Mouse (Mus musculus): Measurements from ENCODE around the gene Rap1gds1.

Rap1gds1 gene

GRCm38 (mm10) chr3:139074484-139075211, at the start of gene Rap1gds1:
TSS of gene Rap1gds1 (minus strand) at chr3:139075201.
- peak; percentile 45 to 47 for DNase-seq (ENCODE audit: low spot score in 2 of 2)

- DNase-seq (ENCODE audit: low spot score in 2 of 2) = no peak
These were observed 43.4 kb upstream of the Rap1gds1 start for GRCm38 (mm10) chr3:139118446-139118845.

GRCm38 (mm10) chr3:139116733-139117337, 41.8 kb upstream of the Rap1gds1 start:
- no peak for DNase-seq (ENCODE audit: low spot score in 2 of 2)

GRCm38 (mm10) chr3:139112335-139112973, 37.5 kb upstream of the Rap1gds1 start:
- no peak for DNase-seq (ENCODE audit: low spot score in 2 of 2)

GRCm38 (mm10) chr3:139111877-139112276, 36.9 kb upstream of the Rap1gds1 start:
- no peak for DNase-seq (ENCODE audit: low spot score in 2 of 2)

- peak; percentile 14 to 66 for DNase-seq (ENCODE audit: low spot score in 2 of 2)
These were observed 33.2 kb upstream of the Rap1gds1 start for GRCm38 (mm10) chr3:139108176-139108575.

- DNase-seq (ENCODE audit: low spot score in 2 of 2) = peak; percentile 39 to 43
These were observed 28.9 kb upstream of the Rap1gds1 start for GRCm38 (mm10) chr3:139103914-139104313.

GRCm38 (mm10) chr3:139103346-139103745, 28.3 kb upstream of the Rap1gds1 start:
- DNase-seq (ENCODE audit: low spot score in 2 of 2) = peak; percentile 8 to 19

- no peak for DNase-seq (ENCODE audit: low spot score in 2 of 2)
These were observed 26.9 kb upstream of the Rap1gds1 start for GRCm38 (mm10) chr3:139101941-139102340.

GRCm38 (mm10) chr3:139099284-139099683, 24.3 kb upstream of the Rap1gds1 start:
- DNase-seq (ENCODE audit: low spot score in 2 of 2) = no peak

- no peak for DNase-seq (ENCODE audit: low spot score in 2 of 2)
These were observed 20.9 kb upstream of the Rap1gds1 start for GRCm38 (mm10) chr3:139095894-139096293.

GRCm38 (mm10) chr3:139088526-139088925, 13.5 kb upstream of the Rap1gds1 start:
- no peak for DNase-seq (ENCODE audit: low spot score in 2 of 2)

GRCm38 (mm10) chr3:139083778-139084539, 9.0 kb upstream of the Rap1gds1 start:
- DNase-seq (ENCODE audit: low spot score in 2 of 2) = no peak

- DNase-seq (ENCODE audit: low spot score in 2 of 2) = no peak
These were observed 4.8 kb upstream of the Rap1gds1 start for GRCm38 (mm10) chr3:139079831-139080230.

- no peak for DNase-seq (ENCODE audit: low spot score in 2 of 2)
These were observed 3.0 kb upstream of the Rap1gds1 start for GRCm38 (mm10) chr3:139078010-139078409.

GRCm38 (mm10) chr3:139076059-139076455, 1.1 kb upstream of the Rap1gds1 start:
- no peak for DNase-seq (ENCODE audit: low spot score in 2 of 2)

- DNase-seq (ENCODE audit: low spot score in 2 of 2) = peak; percentile 83 to 86
These were observed 495 bp upstream of the Rap1gds1 start for GRCm38 (mm10) chr3:139075333-139076058.

- DNase-seq (ENCODE audit: low spot score in 2 of 2) = no peak
These were observed 1.1 kb downstream of the Rap1gds1 start for GRCm38 (mm10) chr3:139073801-139074483.

- DNase-seq (ENCODE audit: low spot score in 2 of 2) = no peak
These were observed 5.5 kb downstream of the Rap1gds1 start for GRCm38 (mm10) chr3:139069539-139069938.

- no peak for DNase-seq (ENCODE audit: low spot score in 2 of 2)
These were observed 10.9 kb downstream of the Rap1gds1 start for GRCm38 (mm10) chr3:139064076-139064475.

GRCm38 (mm10) chr3:139062088-139062487, 12.9 kb downstream of the Rap1gds1 start:
- DNase-seq (ENCODE audit: low spot score in 2 of 2) = no peak
